Mouse (Mus musculus) lung, adult 2 months (tissue): ENCODE results near the gene Homer2.

Experiments
- CTCF ChIP-seq: fragments of 200-500 bp; IDR thresholded peaks from 2 replicates; pipeline ENCODE4 v1.5.1; 2011; ENCODE audit warnings: mild to moderate bottlenecking, low read length, control low read depth; ENCODE audit not compliant: insufficient read depth
- POLR2A ChIP-seq: fragments of 200-500 bp; IDR thresholded peaks from 2 replicates; pipeline ENCODE4 v1.6.1; 2011; ENCODE audit warnings: low read depth, mild to moderate bottlenecking, control low read depth, low read length, borderline replicate concordance; ENCODE audit errors: extremely low read depth

DNA sequence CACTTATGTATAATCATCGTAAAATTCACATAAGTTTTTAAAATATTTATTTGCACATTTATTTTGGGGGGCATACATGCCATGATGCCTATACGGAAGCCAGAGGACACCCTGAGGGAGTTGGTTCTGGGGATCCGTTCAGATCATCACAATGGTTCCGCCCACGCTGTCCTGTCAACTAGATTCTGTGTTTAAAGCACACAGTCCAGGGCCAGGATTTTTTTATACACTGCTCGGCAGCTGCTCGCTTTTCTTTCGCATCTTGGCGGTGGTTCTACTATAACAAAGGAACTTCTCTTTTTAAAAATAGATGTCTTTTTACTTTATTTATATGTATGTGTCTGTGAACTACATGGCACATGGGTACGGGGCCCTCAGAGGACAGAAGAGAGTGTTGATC, 16.5 kb upstream of the Homer2 start:
- TF ChIP-seq POLR2A: no peak
- no peak for TF ChIP-seq CTCF
